Mouse (Mus musculus): ENCODE measurements around the gene Nsun2.
A peak's percentile ranks its signal among the peaks of the same experiment; 100 is the strongest.

The Nsun2 gene

DNA sequence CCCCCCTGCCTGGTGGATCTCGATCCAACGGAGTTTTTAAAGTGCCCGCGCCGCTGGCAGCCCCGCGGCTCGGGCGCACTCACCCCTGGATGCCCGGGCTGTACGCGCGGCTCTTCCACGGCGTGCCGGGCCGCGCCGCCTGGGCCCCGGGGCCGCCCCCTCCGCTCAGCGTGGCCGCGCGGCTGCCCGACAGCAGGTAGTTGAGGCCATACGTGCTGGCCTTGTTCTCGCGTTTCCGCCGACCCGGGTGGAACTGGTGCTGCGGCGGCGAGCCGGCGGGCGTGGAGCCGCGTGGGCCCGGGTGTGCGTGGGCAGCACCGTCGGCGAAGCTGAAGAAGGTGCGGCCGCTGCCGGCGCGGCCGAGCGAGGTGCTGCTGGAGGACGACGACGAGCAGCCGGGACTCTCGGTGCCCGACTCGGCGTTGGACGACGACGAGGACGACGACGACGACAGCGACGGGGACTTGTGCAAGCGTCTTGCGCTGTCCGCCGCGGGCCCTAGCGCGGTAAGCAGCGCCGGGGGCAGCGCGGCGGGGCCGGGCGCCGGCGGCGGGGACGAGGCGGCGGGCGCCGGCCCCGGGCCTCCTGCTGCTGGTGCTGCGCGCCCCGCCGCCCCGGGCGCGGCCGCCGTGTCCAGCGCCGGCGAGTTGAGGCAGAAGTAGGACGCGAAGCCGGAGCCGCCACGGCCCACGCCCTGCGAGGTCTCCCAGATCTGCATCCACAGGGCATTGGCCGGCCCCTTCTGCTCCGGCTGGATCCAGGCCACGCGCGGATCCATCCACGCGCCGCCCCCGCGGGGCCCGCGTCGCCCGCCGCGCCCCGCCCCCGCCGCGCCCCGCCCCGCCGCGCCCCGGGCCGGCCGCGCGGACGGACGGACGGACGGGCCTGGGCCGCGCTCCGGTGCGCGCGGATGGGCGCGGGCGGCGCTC lies at the start of gene Nsun2:
Gene Nsun2, plus strand, starts transcription at position 342 of the 929 bp plus-strand sequence.
- peak; percentile 33 for DNase-seq (ENCODE audit: low spot score)

- no peak for DNase-seq (ENCODE audit: low spot score)
These were observed 48.2 kb upstream of the Nsun2 start for GRCm38 (mm10) chr13:69485326-69485725.

GRCm38 (mm10) chr13:69485833-69486232 lies 47.7 kb upstream of the Nsun2 start:
- DNase-seq (ENCODE audit: low spot score), result no peak

DNA sequence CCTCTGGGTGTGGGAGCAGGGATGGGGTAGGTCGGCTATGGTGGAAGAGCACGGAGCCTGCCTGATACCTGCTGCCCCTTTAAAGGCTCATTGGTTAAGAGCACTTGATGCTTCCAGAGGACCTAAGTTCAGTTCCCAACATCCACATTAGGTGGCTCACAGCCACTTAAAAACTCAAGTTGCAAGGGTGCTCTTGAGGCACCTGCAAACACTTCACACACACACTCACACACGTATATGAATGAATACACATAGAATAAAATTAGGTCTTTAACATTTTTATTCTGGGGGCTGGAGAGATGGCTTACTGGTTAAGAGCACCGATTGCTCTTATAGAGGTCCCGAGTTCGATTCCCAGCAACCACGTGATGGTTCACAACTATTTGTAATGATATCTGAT lies 46.4 kb upstream of the Nsun2 start:
- no peak for DNase-seq (ENCODE audit: low spot score)

DNA sequence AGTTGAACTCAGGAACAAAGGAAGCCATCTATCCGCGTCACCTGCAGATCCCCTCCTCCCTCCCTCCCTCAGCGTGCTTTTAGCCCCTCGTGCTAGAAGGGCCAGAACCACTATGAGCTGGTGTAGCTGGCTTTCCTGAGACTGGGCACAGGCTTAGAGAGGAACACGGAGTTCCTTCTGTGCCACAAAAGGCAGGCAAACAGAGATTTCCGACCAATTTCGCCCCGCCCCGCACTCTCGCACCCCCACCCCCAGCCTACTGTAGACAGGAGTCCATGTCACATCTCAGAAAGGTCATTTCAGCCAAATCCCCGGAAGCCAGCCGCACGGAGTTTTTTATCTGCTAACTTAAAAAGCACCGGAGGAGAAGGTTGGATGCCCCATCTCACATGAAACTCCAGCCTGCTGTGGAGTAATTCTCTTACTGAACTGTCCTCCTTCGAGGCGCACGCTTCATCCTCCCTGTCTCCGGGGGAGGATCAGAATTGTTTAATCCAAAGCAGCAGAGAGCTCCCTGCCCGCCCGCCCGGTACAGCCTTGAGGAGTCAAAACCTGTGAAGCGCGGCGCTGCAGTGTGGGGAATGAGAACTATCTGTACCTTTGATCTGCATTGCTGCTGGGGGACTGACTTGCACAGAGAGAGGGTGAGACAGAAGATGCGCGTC lies 45.8 kb upstream of the Nsun2 start:
- no peak for DNase-seq (ENCODE audit: low spot score)

GRCm38 (mm10) chr13:69488565-69489255 lies 44.8 kb upstream of the Nsun2 start:
- DNase-seq (ENCODE audit: low spot score), result no peak

DNA sequence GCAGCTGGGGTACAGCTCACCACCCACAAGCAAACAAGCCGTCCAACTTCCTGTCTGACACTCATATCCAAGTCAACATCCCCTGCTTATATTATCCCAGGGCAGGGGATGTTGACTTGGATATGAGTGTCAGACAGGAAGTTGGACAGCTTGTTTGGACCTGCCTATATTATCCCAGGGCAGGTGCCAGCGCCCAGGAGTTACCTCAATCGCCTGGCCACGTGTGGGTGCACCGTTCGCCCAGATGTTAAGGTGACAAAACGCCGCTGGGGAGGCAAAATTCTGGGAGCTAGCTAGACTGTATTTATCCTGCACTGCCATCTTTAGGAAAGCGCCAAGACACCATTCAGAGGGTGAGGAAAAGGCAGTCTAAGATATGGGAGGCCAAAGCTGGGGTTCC lies 43.8 kb upstream of the Nsun2 start:
- DNase-seq (ENCODE audit: low spot score), result no peak

DNA sequence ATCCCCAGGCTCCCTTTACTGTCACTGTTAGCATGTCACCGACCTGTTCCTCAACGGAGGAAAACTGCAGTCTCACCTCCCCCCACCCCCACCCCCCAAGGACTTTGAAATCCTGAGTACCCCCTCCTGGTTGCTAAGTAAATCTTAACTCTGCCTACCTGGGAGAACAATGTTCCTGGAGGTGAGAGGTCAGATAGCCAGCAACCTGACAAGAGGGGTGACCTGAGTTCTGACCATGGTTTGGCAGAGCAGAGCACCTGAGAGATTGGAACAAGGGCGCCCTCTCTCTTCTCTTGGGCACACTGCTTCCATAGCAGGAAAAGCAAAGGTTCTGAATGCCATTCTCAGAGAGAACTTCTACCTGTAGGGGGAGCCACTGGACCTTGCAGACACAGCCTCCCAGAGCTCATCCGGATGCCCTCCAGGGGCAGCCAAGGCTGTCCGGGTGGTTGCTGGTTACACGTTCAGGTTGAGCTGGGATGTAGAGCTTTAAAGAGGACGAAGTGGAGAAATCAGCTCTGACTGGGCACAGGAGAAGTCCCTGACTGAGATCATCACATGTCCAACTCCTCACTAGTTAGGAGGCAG lies 40.6 kb upstream of the Nsun2 start:
- peak; percentile 40 for DNase-seq (ENCODE audit: low spot score)

DNA sequence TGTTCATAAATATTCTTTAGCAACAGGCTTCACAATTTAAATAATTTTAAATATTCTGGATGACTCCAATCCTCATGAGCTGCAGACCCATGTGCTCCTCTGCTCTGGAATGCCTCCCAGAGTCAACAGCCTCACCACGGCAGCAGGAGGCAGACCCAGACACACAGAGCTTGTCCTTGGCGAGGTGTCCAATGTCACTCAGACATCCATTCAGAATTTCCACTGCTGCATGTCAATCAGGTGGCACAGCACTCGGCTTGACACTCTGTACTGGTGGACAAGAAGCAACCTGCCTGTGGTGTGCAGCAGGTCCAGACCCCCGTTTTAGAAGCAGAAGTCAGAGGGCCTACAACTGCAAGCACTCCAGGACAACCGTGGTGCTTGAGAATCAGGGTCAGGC lies 35.3 kb upstream of the Nsun2 start:
- no peak for DNase-seq (ENCODE audit: low spot score)

DNA sequence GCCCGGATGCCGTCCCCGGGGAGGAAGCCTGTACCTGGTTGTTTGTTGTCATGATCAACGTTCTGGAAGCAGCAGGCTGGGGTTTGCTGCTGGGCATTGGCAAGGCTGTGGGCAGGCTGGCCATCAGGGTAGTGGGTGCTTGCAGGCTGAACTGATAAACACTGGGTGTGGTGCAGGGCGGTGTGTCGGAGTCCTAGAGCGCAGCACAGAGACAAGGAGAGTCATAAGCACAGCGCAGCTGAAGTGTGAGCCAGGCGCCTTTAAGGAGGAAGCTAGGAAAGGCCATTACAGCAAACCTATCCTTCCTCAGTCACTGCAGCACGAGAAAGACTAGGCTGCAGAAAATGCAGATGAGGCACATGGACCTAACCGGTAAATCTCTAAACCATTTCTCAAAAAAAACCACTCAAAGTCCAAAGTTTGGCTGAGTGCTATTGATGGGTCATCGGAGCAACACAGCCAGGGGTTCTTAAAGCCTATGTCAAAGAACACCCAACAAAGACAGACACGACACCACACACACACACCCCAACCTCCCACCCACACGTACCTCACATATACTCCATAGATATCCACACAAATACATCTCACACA lies 31.3 kb upstream of the Nsun2 start:
- DNase-seq (ENCODE audit: low spot score), result no peak

- DNase-seq (ENCODE audit: low spot score), result no peak
These were observed 30.7 kb upstream of the Nsun2 start for GRCm38 (mm10) chr13:69502863-69503262.

- no peak for DNase-seq (ENCODE audit: low spot score)
These were observed 27.0 kb upstream of the Nsun2 start for GRCm38 (mm10) chr13:69506341-69507086.

GRCm38 (mm10) chr13:69507666-69508065 lies 25.9 kb upstream of the Nsun2 start:
- DNase-seq (ENCODE audit: low spot score), result no peak

- peak; percentile 42 for DNase-seq (ENCODE audit: low spot score)
These were observed 23.9 kb upstream of the Nsun2 start for GRCm38 (mm10) chr13:69509391-69510244.

DNA sequence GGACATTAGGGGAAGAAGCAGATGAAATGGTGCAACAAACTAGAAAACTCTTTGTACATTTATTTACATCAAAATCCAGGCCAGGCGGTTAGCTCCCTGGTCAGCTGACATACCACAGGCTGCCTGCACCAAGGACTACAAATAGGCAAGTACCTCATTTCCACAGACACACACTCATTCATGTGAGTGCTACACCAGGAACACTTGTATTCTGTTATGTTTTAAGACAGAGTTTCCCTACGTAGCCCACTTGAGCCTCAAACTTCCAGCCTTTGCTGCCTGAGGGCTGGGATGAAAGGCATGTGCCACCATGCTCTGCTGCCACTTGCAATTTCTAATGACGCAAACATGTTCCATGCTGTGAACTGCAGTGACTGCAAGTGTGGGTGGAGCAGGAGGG lies 18.5 kb upstream of the Nsun2 start:
- DNase-seq (ENCODE audit: low spot score), result no peak

DNA sequence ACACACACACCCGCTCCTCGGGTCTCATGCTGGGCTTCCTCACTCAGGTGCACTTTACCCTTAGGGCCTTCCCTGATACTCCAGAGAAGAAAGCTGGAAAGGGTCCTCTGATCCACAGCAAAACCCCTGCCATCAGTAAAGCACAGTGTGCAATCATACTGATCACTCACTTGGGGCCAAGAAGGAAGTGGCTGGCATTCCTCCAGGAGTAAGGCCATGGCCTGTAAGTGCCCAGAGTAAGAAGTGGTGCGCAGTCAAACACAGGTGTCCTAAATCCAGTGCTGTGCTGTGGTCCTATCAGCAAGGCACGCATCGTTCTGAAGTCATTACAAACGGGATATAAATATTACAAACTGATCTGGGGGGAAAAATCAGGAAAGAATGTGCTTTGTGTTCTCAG lies 16.1 kb upstream of the Nsun2 start:
- no peak for DNase-seq (ENCODE audit: low spot score)

DNA sequence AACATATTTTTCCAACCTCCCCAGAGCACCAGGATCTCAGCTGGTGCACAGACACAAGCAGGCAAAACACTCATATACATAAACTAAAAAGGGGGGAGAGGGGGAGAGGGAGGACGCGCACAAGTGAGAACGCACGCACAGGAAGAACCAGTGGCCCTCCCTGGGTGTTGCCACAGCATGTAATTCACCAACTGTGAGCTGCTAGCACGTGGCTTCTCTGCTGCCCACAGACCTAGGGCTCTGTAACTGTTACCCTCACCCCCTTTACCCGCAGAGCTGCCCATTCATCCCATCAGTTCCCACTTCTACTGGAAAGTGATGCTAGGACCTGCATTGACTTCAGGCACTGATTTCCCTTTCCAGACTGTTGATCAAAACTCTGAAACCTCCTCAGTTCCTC lies 14.4 kb upstream of the Nsun2 start:
- no peak for DNase-seq (ENCODE audit: low spot score)

- DNase-seq (ENCODE audit: low spot score), result no peak
These were observed 11.3 kb upstream of the Nsun2 start for GRCm38 (mm10) chr13:69522161-69522791.

- no peak for DNase-seq (ENCODE audit: low spot score)
These were observed 9.9 kb upstream of the Nsun2 start for GRCm38 (mm10) chr13:69523444-69524157.
